Mouse (Mus musculus): ENCODE measurements around the gene Armc7.

- no peak for TF ChIP-seq CTCF (IDR thresholded peaks at IDR 0.05; ENCODE audit: control insufficient read depth, insufficient read depth, insufficient read length)
- no peak for TF ChIP-seq MYOG (IDR thresholded peaks at IDR 0.05; ENCODE audit: control insufficient read depth, extremely low read depth, insufficient read length)
- no peak for TF ChIP-seq MAX (IDR thresholded peaks at IDR 0.05)
- TF ChIP-seq MYOD1 (IDR thresholded peaks at IDR 0.05; ENCODE audit: control insufficient read depth, insufficient read length, low read depth): no peak
- no peak for TF ChIP-seq CEBPB (IDR thresholded peaks at IDR 0.05; ENCODE audit: low read depth)
- TF ChIP-seq USF1 (IDR thresholded peaks at IDR 0.05; ENCODE audit: low read depth): no peak
Measured at GRCm38 (mm10) chr11:115536856-115537568, 61.5 kb downstream of the Armc7 start.
